Mouse (Mus musculus) erythroblast, embryonic 14.5 days (primary cell): Measurements from ENCODE around the gene Smad1.

Experiments used
- GATA1 ChIP-seq: IDR thresholded peaks from 2 replicates; pipeline ENCODE4 v1.6.1; 2012; ENCODE audit warnings: low read length, inconsistent platforms, mixed read lengths
- TAL1 ChIP-seq: IDR thresholded peaks from 3 replicates; pipeline ENCODE4 v1.6.1; 2012; ENCODE audit warnings: low read length, inconsistent platforms, mixed read lengths

- TF ChIP-seq GATA1, result no peak
- no peak for TF ChIP-seq TAL1
These were observed 109.7 kb downstream of the Smad1 start for GRCm38 (mm10) chr8:79289592-79289991.
